ENCODE assay signal across 9 mouse cellular contexts in genomic region chr11:46268991-46269390, GRCm38 (mm10). TPM values are rescaled to one million over a fixed set of nuclear protein-coding genes. Genes with fewer than 3 reads are reported as not detected.
DNase-seq lines count a peak whose midpoint lies in the region; TF ChIP-seq lines count a peak whose summit lies in the region.
"Had no signal": no experiment of that assay in that cellular context is flagged by ENCODE, and none has a peak within 500 bp of the region (broad histone marks: within the 10 kb centered on the region; RNA-seq: fewer than 3 reads in every experiment).

No protein-coding gene starts in this region.

- no peak for TF ChIP-seq POLR2A in cortical plate, adult 2 months (IDR thresholded peaks at IDR 0.05; ENCODE audit: extremely low read depth, insufficient read depth, low read length)

- no peak overlapping the region for H3K27ac ChIP-seq in cortical plate, adult 2 months (ENCODE audit: insufficient read depth, low read length)

- no peaks in the 10 kb centered on the region for H3K4me1 ChIP-seq in cortical plate, adult 2 months (ENCODE audit: control insufficient read depth, insufficient read depth, low read length)

- no peak overlapping the region for H3K4me3 ChIP-seq in cortical plate, adult 2 months (ENCODE audit: insufficient read depth, low read length)

- TF ChIP-seq CTCF in cortical plate, adult 2 months (IDR thresholded peaks at IDR 0.05; ENCODE audit: extremely low read depth, insufficient read depth, low read length) = peak; percentile 70

- DNase-seq in gastrocnemius, adult 18-20 months (ENCODE audit: low spot score) = peak; percentile 25
- DNase-seq in gastrocnemius, adult 8-10 months (ENCODE audit: low spot score in 2 of 2) = no peak
- peak; percentile 54 for DNase-seq in T-cell, adult 2 months (ENCODE audit: low spot score)
- DNase-seq in heart, postnatal 4 days = peak; percentile 63
- DNase-seq in layer of hippocampus, adult 9-10 months (ENCODE audit: low spot score) = peak; percentile 45
- peak; percentile 70 for DNase-seq in lung, postnatal 36 days
- peak; percentile 81 to 85 for DNase-seq in right cerebral cortex, adult 2 months (ENCODE audit: low spot score in 2 of 2)

RNA-seq across cellular contexts. Expression of gene Fndc9, which starts 33.7 kb away (rescaled TPM):
- not detected for total RNA-seq in gastrocnemius, adult 18-20 months (2021)
- not detected for total RNA-seq in gastrocnemius, adult 8-10 months (2022)
- 0.61 and 0.96 TPM in 2 replicates for polyA plus RNA-seq in cortical plate, adult 2 months (2012; rRNA removed)
- total RNA-seq in heart, postnatal 4 days (2021) = not detected
- polyA plus RNA-seq: large intestine, adult 2 months had no signal

RNA-seq across cellular contexts. Expression of gene Cyfip2, which starts 43.7 kb away (rescaled TPM):
- total RNA-seq in gastrocnemius, adult 18-20 months (2021) = 10 to 100 TPM; 12.4 to 14.0 TPM
- 10 to 100 TPM in 2 of 4 experiments, 1 to 10 TPM in 2; 7.8 to 14.7 (median 10.2) TPM for total RNA-seq in gastrocnemius, adult 8-10 months (2022)
- polyA plus RNA-seq in cortical plate, adult 2 months (2012; rRNA removed) = 273 and 275 TPM in 2 replicates
- 10 to 100 TPM; 14.8 to 15.3 TPM for total RNA-seq in heart, postnatal 4 days (2021)

Comparison
In these comparisons a context has a peak if more than half of its experiments do, and no peak if none do; other contexts are left out.
1. DNase-seq: peak in gastrocnemius, adult 18-20 months (single experiment), T-cell, adult 2 months (single experiment), heart, postnatal 4 days (single experiment), layer of hippocampus, adult 9-10 months (single experiment), lung, postnatal 36 days (single experiment) and right cerebral cortex, adult 2 months (2 of 2); none in gastrocnemius, adult 8-10 months (0 of 2).